Comparison of ENCODE assay signal across 23 mouse cellular contexts in genomic region chr4:81465172-81465571, GRCm38 (mm10). TPM values are rescaled to one million over a fixed set of nuclear protein-coding genes. Genes with fewer than 3 reads are reported as not detected.
DNase-seq lines count a peak whose midpoint lies in the region; ATAC-seq lines count a peak whose summit lies in the region.
"Had no signal": no experiment of that assay in that cellular context is flagged by ENCODE, and none has a peak within 500 bp of the region (broad histone marks: within the 10 kb centered on the region; RNA-seq: fewer than 3 reads in every experiment).

No protein-coding gene starts in this region.

- peak; percentile 82 for DNase-seq in heart, adult 11 months
- no peak for DNase-seq in heart, postnatal 36 days
- DNase-seq in fibroblast of lung, adult 2 months (ENCODE audit: low read depth): peak; percentile 55
- DNase-seq: cerebellum, adult 11 months; cerebellum, adult 2 months; cerebellum, adult 9-11 months; cerebellum, postnatal 25 days; gastrocnemius, postnatal 10 days; gastrocnemius, postnatal 36 days had no signal

- no peak overlapping the region for H3K27ac ChIP-seq in neural tube, embryonic 14.5 days (ENCODE audit: low read depth, low read length)
- no peak overlapping the region for H3K27ac ChIP-seq in neural tube, embryonic 15.5 days (replicated peaks)
- no peak overlapping the region for H3K27ac ChIP-seq in intestine, embryonic 16.5 days (ENCODE audit: low read length)
- H3K27ac ChIP-seq: embryonic facial prominence, embryonic 12.5 days; embryonic facial prominence, embryonic 15.5 days; forebrain, embryonic 12.5 days; forebrain, embryonic 15.5 days; hindbrain, embryonic 10.5 days; hindbrain, embryonic 13.5 days; intestine, embryonic 15.5 days had no signal

- no peaks in the 10 kb centered on the region for H3K36me3 ChIP-seq in neural tube, embryonic 14.5 days (ENCODE audit: control insufficient read depth, insufficient read depth, low read length)
- no peaks in the 10 kb centered on the region for H3K36me3 ChIP-seq in neural tube, embryonic 15.5 days
- H3K36me3 ChIP-seq in intestine, embryonic 16.5 days (ENCODE audit: control insufficient read depth, insufficient read depth, low read length): no peaks in the 10 kb centered on the region
- H3K36me3 ChIP-seq: embryonic facial prominence, embryonic 12.5 days; embryonic facial prominence, embryonic 15.5 days; forebrain, embryonic 12.5 days; forebrain, embryonic 15.5 days; hindbrain, embryonic 10.5 days; hindbrain, embryonic 13.5 days; intestine, embryonic 15.5 days had no signal

- intact Hi-C loops in heart, postnatal 36 days (cut with DNase I): no loop called here

- H3K4me3 ChIP-seq in neural tube, embryonic 14.5 days (ENCODE audit: low read depth, low read length): no peak overlapping the region
- no peak overlapping the region for H3K4me3 ChIP-seq in neural tube, embryonic 15.5 days (replicated peaks)
- H3K4me3 ChIP-seq in intestine, embryonic 16.5 days (ENCODE audit: low read length): no peak overlapping the region
- H3K4me3 ChIP-seq: embryonic facial prominence, embryonic 12.5 days; embryonic facial prominence, embryonic 15.5 days; forebrain, embryonic 12.5 days; forebrain, embryonic 15.5 days; hindbrain, embryonic 10.5 days; hindbrain, embryonic 13.5 days; intestine, embryonic 15.5 days had no signal

- H3K9ac ChIP-seq in neural tube, embryonic 14.5 days (replicated peaks; ENCODE audit: low read depth, low read length): no peak overlapping the region
- no peak overlapping the region for H3K9ac ChIP-seq in neural tube, embryonic 15.5 days (replicated peaks)
- H3K9ac ChIP-seq in intestine, embryonic 16.5 days (ENCODE audit: low read depth, low read length): no peak overlapping the region
- H3K9ac ChIP-seq: embryonic facial prominence, embryonic 12.5 days; embryonic facial prominence, embryonic 15.5 days; forebrain, embryonic 12.5 days; forebrain, embryonic 15.5 days; hindbrain, embryonic 13.5 days; intestine, embryonic 15.5 days had no signal

- 87% methylated on average over 3 of the region's 3 CpGs for WGBS in neural tube, embryonic 14.5 days
- WGBS in neural tube, embryonic 15.5 days: 88% methylated on average over 3 of the region's 3 CpGs
- WGBS in intestine, embryonic 16.5 days: 73% methylated on average over 3 of the region's 3 CpGs

- no peaks in the 10 kb centered on the region for H3K9me3 ChIP-seq in neural tube, embryonic 14.5 days (ENCODE audit: control insufficient read depth, low read length)
- no peaks in the 10 kb centered on the region for H3K9me3 ChIP-seq in neural tube, embryonic 15.5 days (replicated peaks)
- no peaks in the 10 kb centered on the region for H3K9me3 ChIP-seq in intestine, embryonic 16.5 days (ENCODE audit: control insufficient read depth, low read length)
- H3K9me3 ChIP-seq: embryonic facial prominence, embryonic 12.5 days; embryonic facial prominence, embryonic 15.5 days; forebrain, embryonic 12.5 days; forebrain, embryonic 15.5 days; hindbrain, embryonic 10.5 days; hindbrain, embryonic 13.5 days; intestine, embryonic 15.5 days had no signal

- H3K4me1 ChIP-seq in neural tube, embryonic 14.5 days (ENCODE audit: control insufficient read depth, insufficient read depth, low read length): no peaks in the 10 kb centered on the region
- no peaks in the 10 kb centered on the region for H3K4me1 ChIP-seq in neural tube, embryonic 15.5 days
- no peaks in the 10 kb centered on the region for H3K4me1 ChIP-seq in intestine, embryonic 16.5 days (ENCODE audit: control insufficient read depth, insufficient read depth, low read length)
- H3K4me1 ChIP-seq: embryonic facial prominence, embryonic 12.5 days; embryonic facial prominence, embryonic 15.5 days; forebrain, embryonic 12.5 days; forebrain, embryonic 15.5 days; hindbrain, embryonic 10.5 days; hindbrain, embryonic 13.5 days; intestine, embryonic 15.5 days had no signal

- no peak overlapping the region for H3K4me2 ChIP-seq in neural tube, embryonic 14.5 days (ENCODE audit: low read depth, low read length)
- no peak overlapping the region for H3K4me2 ChIP-seq in neural tube, embryonic 15.5 days
- no peak overlapping the region for H3K4me2 ChIP-seq in intestine, embryonic 16.5 days (ENCODE audit: low read depth, low read length)
- H3K4me2 ChIP-seq: embryonic facial prominence, embryonic 12.5 days; embryonic facial prominence, embryonic 15.5 days; forebrain, embryonic 12.5 days; forebrain, embryonic 15.5 days; heart, embryonic 11.5 days; hindbrain, embryonic 13.5 days; intestine, embryonic 15.5 days had no signal

- no peaks in the 10 kb centered on the region for H3K27me3 ChIP-seq in neural tube, embryonic 14.5 days (ENCODE audit: control insufficient read depth, insufficient read depth, low read length)
- H3K27me3 ChIP-seq in neural tube, embryonic 15.5 days (replicated peaks): no peaks in the 10 kb centered on the region
- no peaks in the 10 kb centered on the region for H3K27me3 ChIP-seq in intestine, embryonic 16.5 days (replicated peaks; ENCODE audit: control insufficient read depth, insufficient read depth, low read length)
- H3K27me3 ChIP-seq: embryonic facial prominence, embryonic 12.5 days; embryonic facial prominence, embryonic 15.5 days; forebrain, embryonic 12.5 days; forebrain, embryonic 15.5 days; hindbrain, embryonic 13.5 days; intestine, embryonic 15.5 days had no signal

- ATAC-seq in neural tube, embryonic 14.5 days (ENCODE audit: low read depth): peak; percentile 21; the same call in 1 of the 2 replicates
- no peak for ATAC-seq in neural tube, embryonic 15.5 days (ENCODE audit: low FRiP score)
- no peak for ATAC-seq in intestine, embryonic 16.5 days
- ATAC-seq: CD4-positive, CD25-positive, alpha-beta regulatory T cell, adult 4 months; forebrain, embryonic 15.5 days; hindbrain, embryonic 16.5 days; intestine, embryonic 15.5 days had no signal

RNA-seq across cellular contexts. Expression of gene Mpdz, which starts 22.6 kb away (rescaled TPM):
- 10 to 100 TPM; 53.2 to 55.5 TPM for total RNA-seq in heart, postnatal 36 days (2021)
- polyA plus RNA-seq in neural tube, embryonic 14.5 days (2014; fragmentation: Nextera tagmentation; extraction: Ambion mirVana): 13.8 and 17.2 TPM in 2 replicates
- polyA plus RNA-seq in neural tube, embryonic 15.5 days (2015; fragmentation: Nextera tagmentation; extraction: Ambion mirVana): 10.7 and 11.2 TPM in 2 replicates
- polyA plus RNA-seq in intestine, embryonic 16.5 days (2015; fragmentation: Nextera tagmentation; extraction: Ambion mirVana): 13.7 and 13.9 TPM in 2 replicates
- total RNA-seq: MEL had no signal

Comparison
In these comparisons a context has a peak if more than half of its experiments do, and no peak if none do; other contexts are left out.
1. DNase-seq: peak in heart, adult 11 months (single experiment) and fibroblast of lung, adult 2 months (single experiment); none in heart, postnatal 36 days (0 of 2).